Comparison of ENCODE assay signal across 22 mouse cellular contexts in the genomic region with DNA sequence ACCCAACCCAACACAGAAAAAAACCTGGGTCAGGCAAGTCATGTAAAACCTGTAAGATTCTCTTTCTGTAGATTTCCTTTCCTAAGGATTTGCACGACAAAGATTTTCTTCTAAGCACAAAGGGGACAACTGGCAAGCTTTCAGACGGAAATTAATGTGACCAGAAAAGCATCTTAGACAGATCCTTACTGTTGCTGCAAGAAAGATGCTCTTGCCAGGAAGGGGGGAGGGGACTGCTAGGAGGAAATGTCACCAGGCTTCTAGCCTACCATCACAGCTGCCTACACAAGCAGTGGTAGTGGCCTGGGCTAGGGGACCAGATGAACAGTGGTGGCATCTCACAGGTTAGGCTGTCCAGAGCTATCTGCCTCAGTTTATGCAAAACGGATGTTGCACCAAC.
DNase-seq lines count a peak whose midpoint lies in the region; ATAC-seq and TF ChIP-seq lines count a peak whose summit lies in the region.
"Had no signal": no experiment of that assay in that cellular context is flagged by ENCODE, and none has a peak within 500 bp of the region (broad histone marks: within the 10 kb centered on the region; RNA-seq: fewer than 3 reads in every experiment).

No protein-coding gene starts in this region.

- no peak for ATAC-seq in lung, embryonic 14.5 days (ENCODE audit: insufficient read depth)
- ATAC-seq: forebrain, embryonic 14.5 days; intestine, embryonic 15.5 days; midbrain, embryonic 15.5 days had no signal

- no peaks in the 10 kb centered on the region for H3K36me3 ChIP-seq in kidney, adult 2 months (ENCODE audit: control insufficient read depth, insufficient read depth, low read length)
- H3K36me3 ChIP-seq in lung, embryonic 14.5 days (ENCODE audit: insufficient read depth): no peaks in the 10 kb centered on the region
- H3K36me3 ChIP-seq: embryonic facial prominence, embryonic 12.5 days; hindbrain, embryonic 15.5 days; intestine, embryonic 15.5 days; kidney, embryonic 15.5 days; midbrain, embryonic 15.5 days; stomach, embryonic 15.5 days had no signal

- H3K4me3 ChIP-seq in kidney, adult 2 months (ENCODE audit: insufficient read depth, low read depth, low read length): no peak overlapping the region
- no peak overlapping the region for H3K4me3 ChIP-seq in lung, embryonic 14.5 days (ENCODE audit: low read depth, low read length)
- H3K4me3 ChIP-seq in lung, adult 2 months (replicated peaks; ENCODE audit: extremely low read depth, low read depth, low read length): no peak overlapping the region
- H3K4me3 ChIP-seq: embryonic facial prominence, embryonic 12.5 days; heart, adult 2 months; hindbrain, embryonic 15.5 days; intestine, embryonic 15.5 days; kidney, embryonic 15.5 days; midbrain, embryonic 15.5 days; myocyte; stomach, embryonic 15.5 days had no signal

- H3K9ac ChIP-seq in lung, embryonic 14.5 days: no peak overlapping the region
- H3K9ac ChIP-seq: embryonic facial prominence, embryonic 12.5 days; hindbrain, embryonic 15.5 days; intestine, embryonic 15.5 days; kidney, embryonic 15.5 days; midbrain, embryonic 15.5 days; stomach, embryonic 15.5 days had no signal

- no peaks in the 10 kb centered on the region for H3K9me3 ChIP-seq in lung, embryonic 14.5 days (ENCODE audit: low read depth, low read length)
- H3K9me3 ChIP-seq: embryonic facial prominence, embryonic 12.5 days; hindbrain, embryonic 15.5 days; intestine, embryonic 15.5 days; kidney, embryonic 15.5 days; midbrain, embryonic 15.5 days; stomach, embryonic 15.5 days had no signal

- peak; percentile 48 for DNase-seq in kidney, postnatal 10 days
- DNase-seq in kidney, adult 2 months: no peak
- DNase-seq in lung, embryonic 14.5 days: peak; percentile 56
- no peak for DNase-seq in lung, adult 2 months
- peak; percentile 8 for DNase-seq in R1 (ENCODE audit: low read depth, low spot score)
- DNase-seq in lung, postnatal 14 days: peak; percentile 5
- no peak for DNase-seq in cerebellum, postnatal 25 days
- DNase-seq: B cell, adult 2 months; cerebellum, adult 11 months; gastrocnemius, postnatal 25 days; heart, adult 2 months; heart, postnatal 36 days; liver; thymus, adult 18-20 months had no signal

- no peak for TF ChIP-seq POLR2A in kidney, adult 2 months (IDR thresholded peaks at IDR 0.05; ENCODE audit: low read depth, low read length)
- no peak for TF ChIP-seq POLR2A in lung, adult 2 months (IDR thresholded peaks at IDR 0.05; ENCODE audit: borderline replicate concordance, extremely low read depth, low read depth, low read length)

- WGBS in kidney, adult 2 months: 65% methylated on average over 3 of the region's 3 CpGs
- WGBS in lung, embryonic 14.5 days: 49% methylated on average over 3 of the region's 3 CpGs
- 52% methylated on average over 3 of the region's 3 CpGs for WGBS in lung, adult 2 months

- no peak overlapping the region for H3K27ac ChIP-seq in kidney, adult 2 months (ENCODE audit: insufficient read depth, low read depth, low read length)
- no peak overlapping the region for H3K27ac ChIP-seq in lung, embryonic 14.5 days (ENCODE audit: low read depth)
- H3K27ac ChIP-seq: embryonic facial prominence, embryonic 12.5 days; heart, adult 2 months; hindbrain, embryonic 15.5 days; intestine, embryonic 15.5 days; kidney, embryonic 15.5 days; midbrain, embryonic 15.5 days; stomach, embryonic 15.5 days had no signal

- no peaks in the 10 kb centered on the region for H3K27me3 ChIP-seq in kidney, adult 2 months (replicated peaks; ENCODE audit: control insufficient read depth, insufficient read depth, low read length)
- H3K27me3 ChIP-seq in lung, embryonic 14.5 days (ENCODE audit: insufficient read depth, low read length): no peaks in the 10 kb centered on the region
- H3K27me3 ChIP-seq: embryonic facial prominence, embryonic 12.5 days; hindbrain, embryonic 15.5 days; intestine, embryonic 15.5 days; kidney, embryonic 15.5 days; midbrain, embryonic 15.5 days; stomach, embryonic 15.5 days had no signal

- H3K4me2 ChIP-seq in lung, embryonic 14.5 days: no peak overlapping the region
- H3K4me2 ChIP-seq: embryonic facial prominence, embryonic 12.5 days; hindbrain, embryonic 15.5 days; intestine, embryonic 15.5 days; kidney, embryonic 15.5 days; midbrain, embryonic 15.5 days; stomach, embryonic 15.5 days had no signal

- no peak for TF ChIP-seq CTCF in kidney, adult 2 months (conservative IDR thresholded peaks at IDR 0.05; ENCODE audit: insufficient read depth, insufficient read length, low read depth, low read length)
- no peak for TF ChIP-seq CTCF in lung, embryonic 14.5 days (IDR thresholded peaks at IDR 0.05; ENCODE audit: low read depth)
- no peak for TF ChIP-seq CTCF in lung, adult 2 months (IDR thresholded peaks at IDR 0.05; ENCODE audit: insufficient read depth, low read length)

- H3K4me1 ChIP-seq in kidney, adult 2 months (ENCODE audit: control insufficient read depth, insufficient read depth, low read length): no peaks in the 10 kb centered on the region
- H3K4me1 ChIP-seq in lung, embryonic 14.5 days (ENCODE audit: insufficient read depth): no peaks in the 10 kb centered on the region
- no peaks in the 10 kb centered on the region for H3K4me1 ChIP-seq in lung, adult 2 months (ENCODE audit: control insufficient read depth, insufficient read depth, low read length)
- H3K4me1 ChIP-seq: embryonic facial prominence, embryonic 12.5 days; intestine, embryonic 15.5 days; kidney, embryonic 15.5 days; stomach, embryonic 15.5 days had no signal

Comparison
In these comparisons a context has a peak if more than half of its experiments do, and no peak if none do; other contexts are left out.
1. DNase-seq: peak in kidney, postnatal 10 days (single experiment), lung, embryonic 14.5 days (single experiment), R1 (single experiment) and lung, postnatal 14 days (single experiment); none in kidney, adult 2 months (single experiment), lung, adult 2 months (single experiment) and cerebellum, postnatal 25 days (0 of 2).